Mouse (Mus musculus): ENCODE measurements around the gene Mxra8. TPM values are rescaled to one million over a fixed set of nuclear protein-coding genes. Genes with fewer than 3 reads are reported as not detected.

Mxra8 gene
- polyA plus RNA-seq (2017; shearing (Covaris generic)) = 4.2 TPM

DNA sequence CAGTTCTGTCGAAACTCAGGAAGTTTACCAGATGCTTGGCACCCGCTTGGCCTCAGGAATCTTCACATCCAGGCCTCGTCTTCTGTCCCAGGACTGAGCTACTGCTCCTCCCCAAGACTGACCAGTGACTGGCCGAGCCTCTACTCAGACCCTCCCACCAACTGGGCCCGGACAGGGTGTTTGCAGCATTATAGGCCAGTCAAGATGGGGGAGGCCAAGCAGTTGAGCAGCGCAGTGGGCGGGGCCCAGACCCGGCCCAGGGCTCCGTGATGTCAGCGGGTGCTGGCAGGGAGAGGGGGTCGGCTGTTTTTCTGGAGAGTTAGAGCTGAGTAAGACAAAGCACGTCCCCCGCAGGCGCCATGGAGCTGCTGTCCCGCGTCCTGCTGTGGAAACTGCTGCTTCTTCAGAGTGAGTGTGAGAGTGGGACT is at the start of gene Mxra8:
Gene Mxra8 (plus strand): TSS at position 198 of the 428 bp plus-strand sequence.

DNA sequence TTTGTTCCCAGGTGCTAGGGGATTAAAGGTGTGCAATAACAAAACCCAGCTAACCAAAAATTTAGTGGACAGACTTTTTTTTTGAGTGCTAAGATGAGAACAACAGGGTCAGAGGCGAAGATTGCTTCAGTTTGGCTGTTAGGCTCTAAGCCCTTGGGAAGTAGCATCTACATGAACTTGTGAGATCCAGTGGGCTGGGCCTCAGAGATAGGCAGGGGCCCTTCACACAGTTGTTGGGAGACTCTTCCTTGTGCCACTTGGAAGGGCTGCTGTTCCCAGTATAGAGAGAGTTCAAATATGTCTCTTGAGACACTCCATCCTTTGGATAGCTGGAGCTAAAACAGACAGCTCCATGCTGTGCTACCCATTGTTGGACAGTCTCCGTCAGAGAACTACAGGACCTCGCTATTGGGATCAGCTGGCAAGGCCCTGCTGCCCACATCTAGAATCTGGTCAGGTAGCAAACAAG is 49.4 kb upstream of the Mxra8 start, which contains the start of gene Ankrd65:
Gene Ankrd65 (plus strand): TSS at position 419 of the 469 bp plus-strand sequence.

DNA sequence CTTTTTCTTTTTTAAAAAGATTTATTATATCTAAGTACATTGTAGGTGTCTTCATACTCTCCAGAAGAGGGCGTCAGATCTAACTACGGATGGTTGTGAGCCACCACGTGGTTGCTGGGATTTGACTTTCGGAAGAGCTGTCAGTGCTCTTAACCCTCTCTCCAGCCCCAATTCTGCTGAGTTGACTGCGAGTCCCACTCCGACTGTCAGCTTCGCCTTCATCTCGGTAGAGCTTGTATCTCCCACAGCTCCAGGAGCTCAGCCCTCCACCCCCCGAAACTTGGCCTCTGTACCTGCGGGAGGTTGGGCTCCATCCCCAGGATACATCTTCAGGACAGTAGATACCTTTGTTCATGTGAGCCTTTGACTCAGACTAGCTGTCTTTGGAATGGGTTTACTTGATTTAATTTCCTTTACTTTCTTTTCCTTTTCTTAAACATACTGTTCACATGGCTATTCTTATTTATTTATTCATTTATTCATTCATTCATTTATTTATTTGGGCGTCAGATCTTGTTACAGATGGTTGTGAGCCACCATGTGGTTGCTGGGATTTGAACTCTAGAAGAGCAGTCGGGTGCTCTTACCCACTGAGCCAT is 36.6 kb upstream of the Mxra8 start, which contains the start of gene Mrpl20:
Gene Mrpl20 (plus strand): TSS at position 138 of the 599 bp plus-strand sequence.

DNA sequence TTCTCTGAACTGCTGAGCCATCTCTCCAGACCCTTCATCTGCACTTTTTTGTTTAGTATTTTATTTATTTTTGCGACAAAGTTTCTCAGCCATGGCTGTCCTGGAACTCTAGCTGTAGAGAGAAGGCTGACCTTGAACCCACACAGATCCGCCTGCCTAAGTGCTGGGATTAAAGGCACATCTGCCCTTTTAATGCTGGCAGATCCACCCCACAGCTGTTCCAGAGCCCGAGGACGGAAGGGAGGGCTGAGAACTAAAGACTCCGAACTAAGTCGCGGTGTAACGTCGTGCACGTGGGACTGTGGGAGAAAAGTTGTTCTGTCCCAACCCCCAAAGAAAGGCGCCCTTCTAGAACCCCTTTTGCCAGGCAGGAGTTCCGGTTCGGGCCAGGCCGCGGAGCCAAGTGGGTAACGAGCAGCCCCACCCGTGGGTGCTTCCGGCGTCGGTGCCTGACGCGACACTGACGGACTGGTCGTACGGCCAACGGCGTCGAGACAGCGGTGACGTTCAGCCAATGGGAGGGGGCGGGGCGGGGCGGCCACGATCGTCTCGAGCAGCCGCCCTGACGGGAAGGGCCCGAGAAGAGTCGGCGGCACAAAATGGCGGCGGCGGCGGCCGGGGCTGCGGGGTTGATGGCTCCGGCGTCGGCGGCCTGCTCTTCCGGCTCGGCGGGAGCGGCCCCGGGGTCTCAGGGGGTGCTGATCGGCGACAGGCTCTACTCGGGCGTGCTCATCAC is 27.4 kb upstream of the Mxra8 start, which contains the start of gene Ccnl2:
Gene Ccnl2 (plus strand): TSS at position 561 of the 736 bp plus-strand sequence.

DNA sequence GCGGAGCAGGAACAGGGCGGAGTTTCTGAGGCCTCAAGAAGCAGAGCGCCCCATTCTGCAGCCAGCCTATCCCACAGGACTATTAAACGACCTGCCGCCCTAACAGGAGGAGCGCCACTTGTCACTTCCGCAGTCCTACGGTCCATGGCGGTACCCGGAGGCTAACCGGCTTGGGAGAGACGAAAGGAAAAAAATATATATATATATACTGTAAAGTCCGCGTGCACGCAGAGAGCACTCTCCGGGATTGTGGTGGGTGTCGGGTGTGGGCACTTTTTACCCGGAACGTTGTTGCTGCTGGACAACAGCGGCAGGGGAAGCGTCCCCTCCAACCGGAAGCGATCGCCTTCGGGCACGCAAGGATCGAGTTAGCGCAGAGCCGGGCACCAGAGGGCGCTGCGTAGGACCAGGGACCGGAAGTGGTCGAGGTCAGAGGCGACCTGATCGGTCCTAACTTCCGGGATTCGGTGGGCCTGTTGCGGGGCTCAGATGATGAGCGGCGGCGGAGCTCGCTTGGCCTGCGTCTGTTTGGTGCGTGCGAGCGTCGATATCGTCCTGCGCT is 8.2 kb upstream of the Mxra8 start, which contains the start of gene Aurkaip1:
Gene Aurkaip1 (plus strand): TSS at position 68 of the 562 bp plus-strand sequence.

DNA sequence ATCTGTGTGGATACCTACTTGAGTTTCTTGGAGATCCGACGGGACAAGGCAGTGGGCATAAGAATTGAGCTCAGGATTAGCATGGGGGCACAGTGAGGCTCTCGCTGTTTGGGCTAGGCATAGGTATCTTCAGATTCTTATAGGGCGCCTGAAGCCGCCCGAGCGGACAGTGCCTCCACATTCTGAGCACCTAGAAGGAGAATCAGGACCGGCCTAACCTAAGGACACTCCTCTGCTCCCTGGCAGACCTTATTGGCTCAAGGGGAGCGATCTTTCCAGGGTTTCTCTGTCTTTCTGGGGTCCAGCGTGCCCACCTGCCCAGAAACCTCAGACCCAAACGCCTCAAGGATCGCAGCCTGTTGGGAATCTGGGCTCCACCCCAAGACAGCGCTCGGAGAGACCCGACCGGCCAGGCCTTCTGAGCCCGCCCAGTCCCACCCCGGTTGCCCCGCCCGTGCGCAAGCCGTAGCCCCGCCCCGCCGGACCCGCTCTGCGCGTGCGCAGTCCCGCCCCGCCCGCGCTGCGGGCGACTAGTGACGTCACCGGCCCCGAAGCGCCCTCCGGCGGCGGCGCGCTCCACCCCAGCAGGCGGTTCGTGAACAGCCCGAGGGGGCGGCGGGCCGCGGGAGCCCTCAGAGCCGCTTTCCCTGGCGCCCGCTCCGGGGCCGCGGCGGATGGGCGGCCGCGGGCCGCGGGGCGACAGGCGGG is 7.5 kb downstream of the Mxra8 start, which contains the start of gene Dvl1:
Gene Dvl1 (plus strand): TSS at position 532 of the 708 bp plus-strand sequence.

DNA sequence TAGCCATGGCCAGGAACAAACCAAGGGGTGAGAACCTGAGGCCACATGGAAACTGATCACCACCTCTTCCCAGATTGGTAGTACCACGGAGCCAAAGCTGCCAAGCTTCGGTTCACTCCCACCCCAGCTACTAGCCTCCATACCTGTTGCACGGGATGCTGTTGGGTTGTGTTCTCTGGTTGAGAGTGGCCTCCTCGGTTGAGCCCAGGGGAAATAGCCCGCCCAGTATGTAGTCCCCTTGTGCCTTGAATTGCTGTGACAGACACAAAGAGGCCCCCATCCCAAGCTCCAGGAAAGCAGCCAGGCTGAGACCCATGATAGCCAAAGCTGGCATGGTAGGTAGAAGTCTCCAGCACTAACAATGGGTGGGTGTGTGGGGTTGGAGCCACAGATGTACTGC is 23.5 kb downstream of the Mxra8 start, which contains the start of gene Tas1r3:
Gene Tas1r3 (minus strand): TSS at position 362 of the 400 bp plus-strand sequence.

DNA sequence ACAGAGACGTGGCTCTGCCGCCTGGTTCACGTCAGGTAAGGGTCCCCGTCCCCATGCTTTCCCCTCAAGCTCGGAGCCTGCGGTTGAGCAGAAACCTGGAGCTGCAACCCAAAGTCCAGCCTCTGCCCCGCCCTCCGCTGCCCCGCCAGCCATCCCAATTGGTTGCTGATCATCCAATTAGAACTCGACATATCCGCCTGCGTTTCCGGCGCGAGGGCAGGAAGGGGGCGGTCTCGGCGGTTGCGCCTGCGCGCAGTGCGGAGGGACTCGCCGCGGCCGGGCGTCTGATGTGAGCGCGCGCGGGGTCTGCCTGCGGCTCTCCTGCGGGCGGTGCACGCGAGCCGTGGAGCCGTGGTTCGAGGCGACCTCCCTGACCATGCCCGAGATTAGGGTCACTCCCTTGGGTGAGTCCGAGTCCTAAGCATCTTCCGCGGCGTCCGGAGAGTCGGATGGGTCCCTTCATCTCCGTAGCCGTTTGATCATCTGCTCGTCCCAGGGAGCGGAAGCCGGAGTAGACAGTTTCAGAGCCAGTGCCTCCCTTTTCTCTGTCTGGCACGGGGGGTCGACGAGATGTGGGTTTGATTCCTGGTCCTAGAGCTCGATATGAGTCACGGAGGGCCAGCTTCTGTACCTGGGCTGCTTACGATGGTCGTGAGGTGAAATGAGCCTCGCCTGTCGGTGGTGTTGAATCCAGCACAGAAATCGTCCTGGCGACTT is 30.0 kb downstream of the Mxra8 start, which contains the start of the genes Cptp and Ints11:
Gene Cptp (minus strand): TSS at position 124 of the 717 bp plus-strand sequence.
Gene Ints11 (plus strand): TSS at position 230 of the 717 bp plus-strand sequence.

DNA sequence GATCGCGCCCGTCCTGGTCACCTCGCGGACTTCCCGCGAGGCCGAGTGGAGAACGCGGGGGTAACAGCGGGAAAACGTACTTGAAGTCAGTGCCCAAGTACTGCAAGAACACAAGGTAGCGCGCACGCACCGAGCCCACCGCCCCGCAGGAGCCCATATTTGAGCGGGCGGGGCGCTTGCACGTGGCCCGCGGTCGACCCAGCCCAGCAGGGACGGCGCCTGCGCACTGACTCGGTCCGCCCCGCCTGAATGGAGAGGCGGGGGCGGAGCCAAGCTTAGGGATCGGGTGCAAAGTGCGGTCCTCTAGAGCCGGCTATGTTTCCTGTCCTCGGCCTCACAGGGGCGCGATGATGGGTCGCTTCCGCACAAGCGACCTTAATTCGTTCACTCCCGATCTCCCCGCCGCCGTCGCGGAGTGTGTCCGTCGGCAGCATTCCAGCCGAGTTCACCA is 52.1 kb downstream of the Mxra8 start, which contains the start of the genes Pusl1 and Acap3:
Gene Pusl1 (minus strand): TSS at position 231 of the 451 bp plus-strand sequence.
Gene Acap3 (plus strand): TSS at position 272 of the 451 bp plus-strand sequence.

Other genes with a start within 250 kb of the Mxra8 start
- gene Slc35e2, start 238.3 kb upstream of the Mxra8 start, polyA plus RNA-seq (2017; shearing (Covaris generic)) = 11.2 TPM
- gene Cdk11b, start 214.8 kb upstream of the Mxra8 start, polyA plus RNA-seq (2017; shearing (Covaris generic)) = 161 TPM
- not detected for gene Gm10563, start 194.3 kb upstream of the Mxra8 start, polyA plus RNA-seq (2017; shearing (Covaris generic))
- gene Mmp23, start 186.3 kb upstream of the Mxra8 start, polyA plus RNA-seq (2017; shearing (Covaris generic)) = 0.23 TPM
- 41.7 TPM for gene Mib2, start 170.5 kb upstream of the Mxra8 start, polyA plus RNA-seq (2017; shearing (Covaris generic))
- gene Fndc10, start 145.3 kb upstream of the Mxra8 start, polyA plus RNA-seq (2017; shearing (Covaris generic)) = 14.9 TPM
- gene Ssu72, start 134.9 kb upstream of the Mxra8 start, polyA plus RNA-seq (2017; shearing (Covaris generic)) = 178 TPM
- 0.75 TPM for gene Tmem240, start 104.9 kb upstream of the Mxra8 start, polyA plus RNA-seq (2017; shearing (Covaris generic))
- 98.2 TPM for gene Atad3a, start 78.6 kb upstream of the Mxra8 start, polyA plus RNA-seq (2017; shearing (Covaris generic))
- 0.35 TPM for gene Vwa1, start 65.0 kb upstream of the Mxra8 start, polyA plus RNA-seq (2017; shearing (Covaris generic))
- gene Tmem88b, start 53.8 kb upstream of the Mxra8 start, polyA plus RNA-seq (2017; shearing (Covaris generic)) = 0.05 TPM
- gene Ankrd65, start 49.2 kb upstream of the Mxra8 start, polyA plus RNA-seq (2017; shearing (Covaris generic)) = 0.20 TPM
- gene Mrpl20, start 36.8 kb upstream of the Mxra8 start, polyA plus RNA-seq (2017; shearing (Covaris generic)) = 121 TPM
- gene Ccnl2, start 27.2 kb upstream of the Mxra8 start, polyA plus RNA-seq (2017; shearing (Covaris generic)) = 291 TPM
- gene Aurkaip1, start 8.4 kb upstream of the Mxra8 start, polyA plus RNA-seq (2017; shearing (Covaris generic)) = 187 TPM
- 69.5 TPM for gene Dvl1, start 7.7 kb downstream of the Mxra8 start, polyA plus RNA-seq (2017; shearing (Covaris generic))
- gene Tas1r3, start 23.7 kb downstream of the Mxra8 start, polyA plus RNA-seq (2017; shearing (Covaris generic)) = 1.2 TPM
- gene Cptp, start 29.8 kb downstream of the Mxra8 start, polyA plus RNA-seq (2017; shearing (Covaris generic)) = 13.6 TPM
- 118 TPM for gene Ints11, start 29.9 kb downstream of the Mxra8 start, polyA plus RNA-seq (2017; shearing (Covaris generic))
- gene Pusl1, start 52.1 kb downstream of the Mxra8 start, polyA plus RNA-seq (2017; shearing (Covaris generic)) = 37.8 TPM
- gene Acap3, start 52.1 kb downstream of the Mxra8 start, polyA plus RNA-seq (2017; shearing (Covaris generic)) = 23.0 TPM
- 143 TPM for gene Ube2j2, start 104.2 kb downstream of the Mxra8 start, polyA plus RNA-seq (2017; shearing (Covaris generic))
- 16.9 TPM for gene C1qtnf12, start 122.6 kb downstream of the Mxra8 start, polyA plus RNA-seq (2017; shearing (Covaris generic))
- gene B3galt6, start 153.0 kb downstream of the Mxra8 start, polyA plus RNA-seq (2017; shearing (Covaris generic)) = 10.6 TPM
- 491 TPM for gene Sdf4, start 153.2 kb downstream of the Mxra8 start, polyA plus RNA-seq (2017; shearing (Covaris generic))
- 804 TPM for gene Tnfrsf4, start 174.2 kb downstream of the Mxra8 start, polyA plus RNA-seq (2017; shearing (Covaris generic))
- gene Tnfrsf18, start 186.5 kb downstream of the Mxra8 start, polyA plus RNA-seq (2017; shearing (Covaris generic)) = 759 TPM
- 0.54 TPM for gene Ttll10, start 219.7 kb downstream of the Mxra8 start, polyA plus RNA-seq (2017; shearing (Covaris generic))